In genomic region chr4:104939535-104939934, GRCm38 (mm10) we compare ENCODE assay signal across 21 mouse cellular contexts. TPM values are rescaled to one million over a fixed set of nuclear protein-coding genes. Genes with fewer than 3 reads are reported as not detected.
A peak's percentile ranks its signal among the peaks of the same experiment; 100 is the strongest.
DNase-seq lines count a peak whose midpoint lies in the region; ATAC-seq lines count a peak whose summit lies in the region.
"Had no signal": no experiment of that assay in that cellular context is flagged by ENCODE, and none has a peak within 500 bp of the region (broad histone marks: within the 10 kb centered on the region; RNA-seq: fewer than 3 reads in every experiment).

No protein-coding gene starts in this region.

- DNase-seq in heart, adult 11 months: peak; percentile 68
- no peak for DNase-seq in heart, postnatal 36 days
- DNase-seq in testis, postnatal 14 days (ENCODE audit: low spot score): peak; percentile 39
- no peak for DNase-seq in testis, postnatal 10 days (ENCODE audit: low spot score)
- DNase-seq in gastrocnemius, postnatal 25 days: no peak
- DNase-seq: adrenal gland, adult 2 months; adrenal gland, postnatal 10 days; adrenal gland, postnatal 25 days; B cell, adult 2 months; cerebellum, adult 11 months; cerebellum, adult 18-20 months; cerebellum, adult 8-10 months; cerebellum, adult 9-11 months; cerebellum, postnatal 14 days; cerebellum, postnatal 36 days; embryo, embryonic 11 days had no signal

- peak; percentile 54 for ATAC-seq in megakaryocyte-erythroid progenitor cell, adult 5-6 weeks (replicated peaks; ENCODE audit: low FRiP score, low TSS enrichment, poor library complexity, severe bottlenecking)
- ATAC-seq: CD4-positive, CD25-positive, alpha-beta regulatory T cell, adult 4 months; forebrain, embryonic 14.5 days; forebrain, embryonic 16.5 days had no signal

- intact Hi-C loops in heart, postnatal 36 days (cut with DNase I): no loop called here

RNA-seq across cellular contexts. Expression of gene Fyb2, which starts 26.3 kb away (rescaled TPM):
- not detected for total RNA-seq in heart, postnatal 36 days (2021)
- total RNA-seq in megakaryocyte-erythroid progenitor cell, adult 5-6 weeks (2014; fragmentation: Nextera tagmentation): not detected in 2 replicates
- total RNA-seq in megakaryocyte-erythroid progenitor cell, adult 5-6 weeks (2017): not detected in 2 replicates
- under 1 TPM; 0.15 to 0.27 TPM for total RNA-seq in gastrocnemius, postnatal 25 days (2021)
- total RNA-seq: common myeloid progenitor, adult 5-6 weeks had no signal

Comparison
In these comparisons a context has a peak if more than half of its experiments do, and no peak if none do; other contexts are left out.
1. DNase-seq: peak in heart, adult 11 months (single experiment) and testis, postnatal 14 days (single experiment); none in heart, postnatal 36 days (0 of 2), testis, postnatal 10 days (single experiment) and gastrocnemius, postnatal 25 days (single experiment).